Mouse (Mus musculus): Measurements from ENCODE around the gene Ppil6. TPM values are rescaled to one million over a fixed set of nuclear protein-coding genes. Genes with fewer than 3 reads are reported as not detected.

The Ppil6 gene
- polyA plus RNA-seq, 1 experiment from 2014 or later: 2.6 TPM

- Histone ChIP-seq H3K4me2 (replicated peaks) (no peak overlapping the region), H3K36me3 (no peaks in the 10 kb centered on the region), H3K27ac (no peak overlapping the region), H3K9me3 (replicated peaks) (peaks cover 14% of the 10 kb centered on the region; the same call in 1 of the 2 replicates), H3K9ac (no peak overlapping the region), H3K27me3 (0 out of 2 replicates have a peak, but pooled peaks cover 2% of the 10 kb centered on the region), H3K4me1 (no peaks in the 10 kb centered on the region), H3K4me3 (no peak overlapping the region)
- 97% methylated on average over 1 of the region's 1 CpGs for WGBS
- no peak for ATAC-seq (ENCODE audit: low FRiP score)
These were observed 68.2 kb downstream of the Ppil6 start for GRCm38 (mm10) chr10:41558401-41558800.

- 90% methylated on average over 10 of the region's 10 CpGs for WGBS
- H3K9ac ChIP-seq: no peak overlapping the region
- no peak for ATAC-seq (ENCODE audit: low FRiP score)
These were observed 71.6 kb downstream of the Ppil6 start for GRCm38 (mm10) chr10:41561701-41562395.

More at GRCm38 (mm10) chr10:41561701-41562395, 71.6 kb downstream of the Ppil6 start:
- Histone ChIP-seq H3K4me2 (replicated peaks) (no peak overlapping the region), H3K36me3 (no peaks in the 10 kb centered on the region), H3K4me3 (no peak overlapping the region), H3K27ac (no peak overlapping the region), H3K9me3 (replicated peaks) (peaks cover 14% of the 10 kb centered on the region; the same call in 1 of the 2 replicates), H3K4me1 (no peaks in the 10 kb centered on the region), H3K27me3 (no peaks in the 10 kb centered on the region)

Other genes with a start within 250 kb of the Ppil6 start
- gene Fig4, start 187.2 kb upstream of the Ppil6 start, polyA plus RNA-seq (2016; fragmentation: Nextera tagmentation; extraction: Ambion mirVana): 24.7 and 26.9 TPM in 2 replicates
- 0.35 and 0.44 TPM in 2 replicates for gene Ak9, start 186.5 kb upstream of the Ppil6 start, polyA plus RNA-seq (2016; fragmentation: Nextera tagmentation; extraction: Ambion mirVana)
- gene Zbtb24, start 40.1 kb upstream of the Ppil6 start, polyA plus RNA-seq (2016; fragmentation: Nextera tagmentation; extraction: Ambion mirVana): 22.1 and 22.6 TPM in 2 replicates
- 42.6 and 46.8 TPM in 2 replicates for gene Mical1, start 14.1 kb upstream of the Ppil6 start, polyA plus RNA-seq (2016; fragmentation: Nextera tagmentation; extraction: Ambion mirVana)
- 41.4 and 42.8 TPM in 2 replicates for gene Smpd2, start 70 bp upstream of the Ppil6 start, polyA plus RNA-seq (2016; fragmentation: Nextera tagmentation; extraction: Ambion mirVana)
- 106 and 118 TPM in 2 replicates for gene Cd164, start 29.0 kb downstream of the Ppil6 start, polyA plus RNA-seq (2016; fragmentation: Nextera tagmentation; extraction: Ambion mirVana)
- gene Ccdc162, start 226.2 kb downstream of the Ppil6 start, polyA plus RNA-seq (2016; fragmentation: Nextera tagmentation; extraction: Ambion mirVana): 0.96 and 1.4 TPM in 2 replicates

Measured in hindbrain, embryonic 12.5 days (tissue).